Mouse (Mus musculus) lung, adult 2 months (tissue): ENCODE results near the gene Nup54.

Experiments
- CTCF ChIP-seq: fragments of 200-500 bp; IDR thresholded peaks from 2 replicates; pipeline ENCODE4 v1.5.1; 2011; ENCODE audit warnings: mild to moderate bottlenecking, low read length, control low read depth; ENCODE audit not compliant: insufficient read depth
- POLR2A ChIP-seq: fragments of 200-500 bp; IDR thresholded peaks from 2 replicates; pipeline ENCODE4 v1.6.1; 2011; ENCODE audit warnings: low read depth, mild to moderate bottlenecking, control low read depth, low read length, borderline replicate concordance; ENCODE audit errors: extremely low read depth

DNA sequence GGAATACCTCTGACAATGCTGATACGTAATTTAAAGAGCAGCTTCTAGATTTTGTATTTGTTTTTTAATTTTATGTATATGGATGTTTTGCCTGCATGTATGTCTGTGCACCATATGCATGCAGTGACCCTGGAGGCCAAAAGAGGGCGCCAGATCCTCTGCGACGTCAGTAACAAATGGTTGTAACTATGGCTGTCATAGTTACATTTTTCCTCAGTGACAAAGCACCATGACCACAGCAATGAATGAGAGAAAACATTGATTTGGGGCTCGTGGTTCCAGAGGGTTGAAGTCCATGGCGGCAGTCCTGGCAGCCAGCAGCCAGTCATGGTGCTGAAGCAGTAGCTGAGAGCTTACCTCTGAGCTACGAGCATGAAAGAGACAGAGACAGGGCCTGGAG, 50.2 kb downstream of the Nup54 start:
- TF ChIP-seq CTCF (peak; percentile 57), POLR2A (no peak)
